Mouse (Mus musculus) hindbrain, embryonic 15.5 days (tissue): ENCODE measurements at regions not wholly inside any gene's neighbourhood (a gene's known extent, or its start where the extent isn't known, plus 50 kb on each side); places are given as distances from the start of the nearest gene placed in this dataset.
"Not testable (repeated sequence)": the region's sequence is repeated elsewhere in the genome, so short reads cannot be mapped to it uniquely, and the experiment has no call there.

ENCODE experiments used
- ATAC-seq: fragments of 200-750 bp; cut with Nextera tagmentation; 2 replicates; pipeline ENCODE4 v1.8.0; 2017; ENCODE audit warnings: low read depth, moderate number of reproducible peaks, moderate TSS enrichment; ENCODE audit not compliant: low FRiP score
- H3K27ac ChIP-seq: fragments of 300-500 bp; sonication (generic); replicated peaks from 2 replicates; pipeline ENCODE4 v1.5.1; 2015; ENCODE audit warnings: mild to moderate bottlenecking, inconsistent platforms
- H3K27me3 ChIP-seq: fragments of 300-500 bp; sonication (generic); 2 replicates; pipeline ENCODE4 v1.6.1; 2015; ENCODE audit warnings: control low read depth, inconsistent platforms
- H3K36me3 ChIP-seq: fragments of 300-500 bp; sonication (generic); 2 replicates; pipeline ENCODE4 v1.6.1; 2015; ENCODE audit warnings: control low read depth, inconsistent platforms
- H3K4me1 ChIP-seq: fragments of 300-500 bp; sonication (generic); replicated peaks from 2 replicates; pipeline ENCODE4 v1.6.1; 2015; ENCODE audit warnings: control low read depth, inconsistent platforms
- H3K4me2 ChIP-seq: fragments of 300-500 bp; sonication (generic); 2 replicates; pipeline ENCODE4 v1.6.1; 2015; ENCODE audit warnings: moderate library complexity, mild to moderate bottlenecking, inconsistent platforms
- H3K4me3 ChIP-seq: fragments of 300-500 bp; sonication (generic); 2 replicates; pipeline ENCODE4 v1.5.1; 2015; ENCODE audit warnings: mild to moderate bottlenecking, inconsistent platforms
- H3K9ac ChIP-seq: fragments of 300-500 bp; sonication (generic); 2 replicates; pipeline ENCODE4 v1.6.1; 2015; ENCODE audit warnings: inconsistent platforms
- H3K9me3 ChIP-seq: fragments of 300-500 bp; sonication (generic); 2 replicates; pipeline ENCODE4 v1.6.1; 2016; ENCODE audit warnings: control low read depth, inconsistent platforms
- WGBS: fragments of 180-500 bp; shearing (Covaris S2); methylation state at CpG from one replicate; pipeline ENCODE4 v1.1.7; 2015; 5-methylcytosine and 5-hydroxymethylcytosine counted together

DNA sequence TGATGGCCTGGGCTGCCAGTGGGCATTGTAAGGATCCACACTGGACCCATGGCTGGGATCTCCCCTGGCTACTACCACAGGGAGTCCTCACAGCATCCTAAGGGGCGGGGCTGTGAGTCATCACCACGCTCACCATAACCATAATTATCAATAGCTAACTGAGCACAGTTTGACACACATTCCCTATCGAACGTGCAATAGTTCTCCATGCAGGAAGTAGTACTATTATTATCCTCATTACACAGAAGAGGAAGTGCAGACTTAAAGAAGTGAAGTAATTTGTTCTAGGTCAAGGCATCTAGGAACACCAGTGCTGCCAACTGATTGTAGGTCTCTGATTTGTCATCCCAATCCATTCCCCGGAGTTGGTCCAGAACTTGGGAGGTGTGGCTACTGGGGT lies 84.1 kb upstream of the Trim2 start:
- Histone ChIP-seq H3K9me3 (no peaks in the 10 kb centered on the region), H3K4me3 (no peak overlapping the region), H3K36me3 (no peaks in the 10 kb centered on the region), H3K27ac (no peak overlapping the region), H3K4me2 (no peak overlapping the region), H3K4me1 (no peaks in the 10 kb centered on the region), H3K27me3 (no peaks in the 10 kb centered on the region), H3K9ac (no peak overlapping the region)
- WGBS, result 89% methylated on average over 5 of the region's 5 CpGs
- no peak for ATAC-seq

DNA sequence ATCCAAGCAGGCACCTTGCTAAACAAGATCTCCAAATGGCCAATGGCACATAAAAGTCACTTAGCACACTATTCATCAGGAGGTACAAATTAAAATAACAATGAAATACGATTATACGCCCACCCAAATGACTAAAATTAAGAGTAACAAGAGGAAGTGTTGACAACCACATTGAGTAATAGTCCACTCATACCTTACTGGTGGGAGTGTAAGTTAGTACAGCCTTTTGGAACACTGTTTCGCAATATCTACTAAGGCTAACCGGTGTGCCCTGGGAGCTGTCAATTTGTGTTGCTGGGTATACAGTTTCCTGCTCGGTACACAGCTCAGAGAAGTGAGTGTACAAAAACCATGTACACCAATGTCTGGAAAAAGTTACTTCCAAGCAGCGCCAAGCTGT lies 81.8 kb upstream of the Trim2 start:
- no peaks in the 10 kb centered on the region for H3K9me3 ChIP-seq
- 92% methylated on average over 6 of the region's 6 CpGs for WGBS
- H3K9ac ChIP-seq, result no peak overlapping the region
- H3K4me2 ChIP-seq, result no peak overlapping the region
- no peaks in the 10 kb centered on the region for H3K4me1 ChIP-seq
- no peak for ATAC-seq
- H3K4me3 ChIP-seq, result no peak overlapping the region
- no peaks in the 10 kb centered on the region for H3K27me3 ChIP-seq
- no peak overlapping the region for H3K27ac ChIP-seq
- H3K36me3 ChIP-seq, result no peaks in the 10 kb centered on the region

DNA sequence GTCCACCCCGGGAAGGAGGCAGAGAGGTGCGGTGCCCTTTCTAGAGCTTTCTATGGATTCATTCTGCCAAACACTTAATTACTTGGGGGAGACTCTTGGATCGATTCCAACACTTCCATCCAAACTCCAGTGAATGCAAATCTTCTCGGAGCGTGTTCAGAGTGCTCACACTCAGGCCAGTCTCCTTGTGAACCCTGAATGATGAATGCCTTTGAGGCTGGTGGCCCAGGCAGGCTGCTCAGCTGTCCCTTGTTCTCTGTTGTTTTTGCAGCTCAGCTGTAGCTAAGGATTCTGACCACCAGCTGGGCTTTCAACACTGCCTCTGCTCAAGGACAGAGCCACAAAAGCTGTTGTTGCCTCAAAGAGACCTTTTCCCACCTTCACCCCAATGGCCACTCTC lies 79.0 kb upstream of the Trim2 start:
- Histone ChIP-seq H3K9ac (no peak overlapping the region), H3K4me1 (no peaks in the 10 kb centered on the region), H3K9me3 (no peaks in the 10 kb centered on the region), H3K4me3 (no peak overlapping the region), H3K36me3 (no peaks in the 10 kb centered on the region), H3K4me2 (no peak overlapping the region), H3K27me3 (no peaks in the 10 kb centered on the region), H3K27ac (no peak overlapping the region)
- 30% methylated on average over 5 of the region's 5 CpGs for WGBS
- ATAC-seq, result peak; percentile 61; the same call in 1 of the 2 replicates

DNA sequence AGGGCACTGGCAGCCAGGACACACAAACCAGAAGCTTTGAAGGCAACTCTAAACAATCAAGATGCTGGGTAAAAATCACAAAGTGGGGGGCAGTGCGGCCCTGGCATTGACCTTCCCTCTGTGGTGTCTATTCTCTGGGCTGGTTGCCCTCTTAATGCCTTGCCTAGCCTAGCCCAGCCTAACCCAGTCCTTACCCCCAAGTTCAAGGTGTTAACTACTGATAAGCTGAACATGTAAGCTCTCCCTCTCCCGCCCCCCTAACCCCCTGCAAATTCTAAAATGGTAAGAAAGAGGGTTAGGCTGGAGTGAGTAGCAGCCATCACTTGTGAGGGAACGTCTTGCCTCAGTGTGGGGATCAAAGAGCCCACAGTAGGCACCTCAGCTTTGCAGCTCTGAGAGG lies 76.9 kb upstream of the Trim2 start:
- Histone ChIP-seq H3K4me1 (no peaks in the 10 kb centered on the region), H3K27me3 (no peaks in the 10 kb centered on the region), H3K9ac (no peak overlapping the region), H3K4me3 (no peak overlapping the region), H3K36me3 (no peaks in the 10 kb centered on the region), H3K27ac (no peak overlapping the region), H3K4me2 (no peak overlapping the region), H3K9me3 (no peaks in the 10 kb centered on the region)
- WGBS, result 79% methylated on average over 3 of the region's 3 CpGs
- no peak for ATAC-seq

DNA sequence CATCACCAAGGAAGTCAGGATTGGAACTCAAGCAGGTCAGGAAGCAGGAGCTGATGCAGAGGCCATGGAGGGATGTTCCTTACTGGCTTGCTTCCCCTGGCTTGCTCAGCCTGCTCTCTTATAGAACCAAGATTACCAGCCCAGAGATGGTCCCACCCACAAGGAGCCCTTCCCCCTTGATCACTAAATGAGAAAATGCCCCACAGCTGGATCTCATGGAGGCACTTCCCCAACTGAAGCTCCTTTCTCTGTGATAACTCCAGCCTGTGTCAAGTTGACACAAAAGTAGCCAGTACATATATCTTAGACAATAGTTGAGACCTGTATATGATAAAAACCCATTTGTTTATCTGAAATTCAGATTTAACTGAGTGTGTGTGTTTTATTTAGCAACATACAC lies 76.4 kb upstream of the Trim2 start:
- not testable (repeated sequence) for H3K27me3 ChIP-seq, H3K36me3 ChIP-seq, H3K4me2 ChIP-seq, H3K9ac ChIP-seq, H3K4me3 ChIP-seq, ATAC-seq, H3K4me1 ChIP-seq, H3K9me3 ChIP-seq, H3K27ac ChIP-seq

DNA sequence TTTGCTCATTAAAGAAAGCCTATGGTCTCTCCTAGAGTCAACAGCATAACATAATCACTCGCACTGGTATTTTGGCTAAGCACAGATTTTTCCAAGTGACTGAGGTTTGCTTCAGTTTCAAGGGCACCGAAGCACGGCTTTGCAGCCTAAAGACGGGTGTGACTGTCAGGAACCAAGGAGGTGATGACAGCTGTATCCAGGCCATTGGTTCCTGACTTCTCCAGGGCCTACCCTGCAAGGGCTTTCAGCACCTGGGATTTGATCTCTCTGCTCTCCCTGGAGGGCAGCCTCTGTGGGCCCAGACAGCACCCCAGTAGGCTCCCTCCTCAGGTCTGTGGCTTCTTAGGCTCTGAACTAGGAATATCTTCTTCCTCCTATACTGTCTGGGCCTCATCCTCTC lies 75.3 kb upstream of the Trim2 start:
- H3K9ac ChIP-seq, result no peak overlapping the region
- H3K9me3 ChIP-seq, result no peaks in the 10 kb centered on the region
- no peak overlapping the region for H3K4me2 ChIP-seq
- H3K4me1 ChIP-seq, result no peaks in the 10 kb centered on the region
- H3K4me3 ChIP-seq, result no peak overlapping the region
- no peak overlapping the region for H3K27ac ChIP-seq
- ATAC-seq, result no peak
- H3K36me3 ChIP-seq, result no peaks in the 10 kb centered on the region
- no peaks in the 10 kb centered on the region for H3K27me3 ChIP-seq
- 68% methylated on average over 4 of the region's 4 CpGs for WGBS

DNA sequence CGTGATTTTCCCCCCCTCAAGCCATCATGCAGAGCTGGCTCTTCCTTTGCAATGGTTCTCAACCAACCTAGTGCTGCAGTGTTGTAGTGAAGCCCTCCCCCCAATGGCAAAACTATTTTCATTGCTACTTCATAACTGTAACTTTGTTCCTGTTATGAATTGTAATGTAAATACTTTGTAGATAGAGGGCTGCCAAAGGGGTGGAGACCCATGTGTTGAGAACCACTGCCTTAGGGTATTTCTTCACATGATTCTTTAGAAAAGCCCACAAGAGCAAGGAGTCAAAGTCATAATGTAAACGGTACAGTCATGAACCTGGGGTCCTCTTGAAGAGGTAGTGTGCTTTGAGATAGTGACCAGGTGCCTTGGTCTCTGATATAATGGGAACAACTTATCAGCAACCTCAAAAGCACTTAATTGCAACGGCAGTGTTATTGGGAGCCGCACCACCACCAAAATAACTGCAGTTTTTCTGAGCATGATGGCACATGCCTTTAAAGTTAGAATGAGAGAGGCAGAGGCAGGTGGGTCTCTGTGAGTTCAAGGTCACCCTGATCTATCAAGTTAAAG lies 72.4 kb upstream of the Trim2 start:
- H3K27me3 ChIP-seq, result no peaks in the 10 kb centered on the region
- no peak overlapping the region for H3K4me2 ChIP-seq
- 92% methylated on average over 4 of the region's 4 CpGs for WGBS

DNA sequence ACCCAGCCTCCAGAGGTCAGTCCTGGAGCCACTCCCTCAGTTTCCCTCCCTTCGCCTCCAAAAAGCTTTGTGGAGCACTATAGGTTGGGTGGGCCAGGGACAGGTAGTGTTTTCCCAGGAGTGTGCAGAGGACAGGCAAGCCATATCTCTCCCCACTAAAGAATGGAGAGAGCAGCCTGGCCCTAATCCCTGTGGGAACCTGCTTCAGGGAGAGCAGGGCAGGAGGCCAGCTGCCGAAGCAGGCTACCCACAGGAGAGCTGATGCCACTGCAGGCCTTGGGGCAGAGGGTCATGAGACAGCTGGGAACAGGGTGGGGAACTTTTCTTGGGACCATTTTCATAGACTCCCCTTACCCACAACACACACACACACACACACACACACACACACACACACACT lies 69.8 kb upstream of the Trim2 start:
- no peaks in the 10 kb centered on the region for H3K9me3 ChIP-seq
- no peaks in the 10 kb centered on the region for H3K36me3 ChIP-seq
- no peak overlapping the region for H3K4me2 ChIP-seq
- no peaks in the 10 kb centered on the region for H3K4me1 ChIP-seq
- 62% methylated on average over 2 of the region's 2 CpGs for WGBS
- no peaks in the 10 kb centered on the region for H3K27me3 ChIP-seq
- no peak overlapping the region for H3K4me3 ChIP-seq
- no peak overlapping the region for H3K9ac ChIP-seq
- ATAC-seq, result no peak
- no peak overlapping the region for H3K27ac ChIP-seq

More for the DNA sequence above, 72.4 kb upstream of the Trim2 start:
- Histone ChIP-seq H3K36me3 (no peaks in the 10 kb centered on the region), H3K9ac (no peak overlapping the region), H3K4me3 (no peak overlapping the region), H3K9me3 (no peaks in the 10 kb centered on the region), H3K27ac (no peak overlapping the region), H3K4me1 (no peaks in the 10 kb centered on the region)
- ATAC-seq, result no peak

DNA sequence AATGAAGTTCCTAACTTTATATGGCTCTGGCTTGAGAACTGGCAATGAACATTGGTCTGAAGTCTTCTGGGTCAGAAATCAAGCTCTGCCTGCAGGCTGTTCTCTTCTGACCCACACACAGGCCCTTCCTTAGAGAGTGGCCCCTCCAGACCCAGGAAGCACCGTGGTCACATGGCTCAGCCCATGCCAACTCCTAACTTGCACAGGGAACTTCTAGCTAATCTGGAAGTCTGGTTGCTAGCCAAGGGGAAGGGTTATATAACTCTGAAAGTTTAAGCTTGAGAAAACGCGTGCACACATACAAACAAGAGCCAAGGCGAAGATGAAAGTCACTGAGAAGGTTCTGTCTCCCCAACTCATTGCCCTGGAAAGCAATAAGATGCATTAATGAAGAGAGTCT lies 69.2 kb upstream of the Trim2 start:
- Histone ChIP-seq H3K36me3 (no peaks in the 10 kb centered on the region), H3K9me3 (no peaks in the 10 kb centered on the region), H3K4me3 (no peak overlapping the region), H3K27me3 (no peaks in the 10 kb centered on the region), H3K9ac (no peak overlapping the region), H3K27ac (no peak overlapping the region), H3K4me2 (no peak overlapping the region), H3K4me1 (no peaks in the 10 kb centered on the region)
- WGBS, result 86% methylated on average over 4 of the region's 4 CpGs
- no peak for ATAC-seq

DNA sequence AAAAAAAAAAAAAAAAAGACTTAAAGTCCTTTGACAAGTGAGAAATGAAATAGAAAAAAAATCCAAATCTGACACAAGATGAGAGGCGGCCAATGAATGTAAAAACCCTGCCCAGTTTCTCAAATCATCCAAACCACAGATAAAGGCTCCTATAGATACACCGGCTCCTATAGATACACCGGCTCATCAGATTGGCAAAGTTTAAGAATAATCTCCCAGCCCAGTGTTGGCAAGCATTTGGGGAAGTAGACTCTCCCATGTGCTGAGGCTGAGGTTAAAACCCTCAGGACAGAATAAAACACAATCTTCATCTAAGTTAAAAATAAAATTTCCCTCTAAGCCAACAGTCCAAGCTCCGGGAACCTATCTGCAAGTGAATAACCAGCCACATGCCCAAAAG lies 65.2 kb upstream of the Trim2 start:
- Histone ChIP-seq H3K4me3 (no peak overlapping the region), H3K4me2 (no peak overlapping the region), H3K36me3 (no peaks in the 10 kb centered on the region), H3K27ac (no peak overlapping the region), H3K27me3 (no peaks in the 10 kb centered on the region), H3K9me3 (no peaks in the 10 kb centered on the region), H3K9ac (no peak overlapping the region), H3K4me1 (no peaks in the 10 kb centered on the region)
- WGBS, result 94% methylated on average over 4 of the region's 4 CpGs
- ATAC-seq, result no peak

DNA sequence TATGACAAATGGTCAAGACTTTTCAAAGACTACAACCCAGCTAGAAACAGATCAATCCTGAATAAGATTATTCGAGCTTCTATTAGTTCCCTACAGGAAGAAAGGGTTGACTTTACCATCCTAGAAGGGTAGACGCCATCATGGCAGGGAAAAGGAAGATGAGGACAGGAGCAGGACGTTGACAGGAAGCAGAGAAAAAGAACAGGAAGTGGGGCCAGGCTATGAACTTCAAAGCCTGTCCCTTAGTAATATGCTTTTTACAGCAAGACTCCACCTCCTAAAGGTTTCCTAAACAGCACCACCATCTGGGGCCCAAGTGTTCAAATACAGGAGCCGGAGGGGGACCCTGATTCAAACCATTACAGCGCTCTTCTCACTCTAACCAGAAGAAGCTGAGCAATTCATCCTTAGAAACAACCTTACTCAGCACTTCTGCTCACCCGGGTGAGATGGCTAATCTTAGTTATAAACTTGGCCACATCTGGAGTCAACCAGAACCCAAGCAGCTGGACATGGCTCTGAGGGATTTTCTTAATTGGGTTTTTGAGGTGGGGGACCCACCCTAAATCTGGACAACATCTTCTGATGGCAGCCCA lies 60.6 kb upstream of the Trim2 start:
- Histone ChIP-seq H3K4me1 (no peaks in the 10 kb centered on the region), H3K27ac (no peak overlapping the region), H3K36me3 (no peaks in the 10 kb centered on the region), H3K9me3 (no peaks in the 10 kb centered on the region), H3K4me2 (no peak overlapping the region), H3K27me3 (no peaks in the 10 kb centered on the region), H3K4me3 (no peak overlapping the region), H3K9ac (no peak overlapping the region)
- WGBS, result 83% methylated on average over 6 of the region's 6 CpGs
- ATAC-seq, result no peak

DNA sequence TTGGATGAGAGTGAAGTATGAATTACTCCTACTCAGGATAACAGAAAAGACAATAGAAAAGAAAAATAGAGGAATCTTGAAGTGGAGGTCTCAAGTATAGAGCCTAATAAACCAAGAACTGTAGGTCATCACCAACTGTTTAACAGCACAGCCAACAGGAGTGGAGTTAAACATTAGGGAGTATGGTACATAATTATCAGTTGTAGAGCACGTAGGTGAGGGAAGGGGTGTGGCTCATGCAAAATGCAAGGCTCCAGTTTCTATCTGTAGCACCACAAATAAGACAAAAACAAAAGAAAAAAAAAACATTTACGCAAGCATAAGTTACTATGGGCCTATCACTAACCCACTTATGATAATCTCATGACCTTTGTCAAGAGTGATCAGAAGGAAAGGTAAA lies 52.0 kb upstream of the Trim2 start:
- no peak overlapping the region for H3K4me3 ChIP-seq
- H3K4me2 ChIP-seq, result no peak overlapping the region
- no peak for ATAC-seq
- H3K9ac ChIP-seq, result no peak overlapping the region
- no peak overlapping the region for H3K27ac ChIP-seq
- no peaks in the 10 kb centered on the region for H3K36me3 ChIP-seq
- no peaks in the 10 kb centered on the region for H3K9me3 ChIP-seq
- no peaks in the 10 kb centered on the region for H3K27me3 ChIP-seq
- H3K4me1 ChIP-seq, result no peaks in the 10 kb centered on the region
- 90% methylated on average over 2 of the region's 2 CpGs for WGBS

DNA sequence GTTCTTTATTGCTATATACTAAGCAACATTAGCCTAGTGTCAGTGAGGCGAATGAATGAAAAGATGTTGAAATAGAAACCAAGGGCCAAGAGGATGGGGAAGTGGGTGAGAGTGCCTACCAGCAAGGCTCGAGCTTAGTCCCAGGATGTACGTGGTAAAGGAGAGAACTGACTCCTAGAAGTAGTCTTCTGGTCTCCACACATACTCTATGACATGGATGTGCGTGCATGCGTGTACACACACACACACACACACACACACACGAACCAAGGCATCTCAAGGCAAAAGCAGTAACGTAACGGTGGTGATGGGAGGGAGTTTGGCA lies 50.0 kb upstream of the Trim2 start:
- Histone ChIP-seq H3K4me2 (no peak overlapping the region), H3K27ac (no peak overlapping the region), H3K9me3 (no peaks in the 10 kb centered on the region), H3K4me3 (no peak overlapping the region), H3K27me3 (no peaks in the 10 kb centered on the region), H3K36me3 (no peaks in the 10 kb centered on the region), H3K4me1 (no peaks in the 10 kb centered on the region), H3K9ac (no peak overlapping the region)
- 94% methylated on average over 8 of the region's 8 CpGs for WGBS
- ATAC-seq, result no peak
